Mouse (Mus musculus): ENCODE results near the gene Rhcg. TPM values are rescaled to one million over a fixed set of nuclear protein-coding genes. Genes with fewer than 3 reads are reported as not detected.

Gene Rhcg
- total RNA-seq, 4 experiments from 2014 or later: 0.15 TPM; not detected in 3

GRCm38 (mm10) chr7:79602006-79602405, 15.5 kb downstream of the Rhcg start:
- no peak for DNase-seq (ENCODE audit: low spot score in 2 of 2)

- no peak for DNase-seq (ENCODE audit: low spot score in 2 of 2)
These were observed 17.3 kb downstream of the Rhcg start for GRCm38 (mm10) chr7:79600122-79600521.

- peak in 1 of 2 experiments; percentile 17 for DNase-seq (ENCODE audit: low spot score in 2 of 2)
These were observed 22.6 kb downstream of the Rhcg start for GRCm38 (mm10) chr7:79594854-79595253.

- no peak for DNase-seq (ENCODE audit: low spot score in 2 of 2)
These were observed 25.4 kb downstream of the Rhcg start for GRCm38 (mm10) chr7:79591812-79592731.

GRCm38 (mm10) chr7:79590560-79591110, 26.8 kb downstream of the Rhcg start:
- no peak for DNase-seq (ENCODE audit: low spot score in 2 of 2)

- DNase-seq (ENCODE audit: low spot score in 2 of 2): no peak
These were observed 27.5 kb downstream of the Rhcg start for GRCm38 (mm10) chr7:79589763-79590559.

GRCm38 (mm10) chr7:79588284-79588683, 29.2 kb downstream of the Rhcg start:
- DNase-seq (ENCODE audit: low spot score in 2 of 2): no peak

- no peak for DNase-seq (ENCODE audit: low spot score in 2 of 2)
These were observed 38.6 kb downstream of the Rhcg start for GRCm38 (mm10) chr7:79578851-79579241.

- DNase-seq (ENCODE audit: low spot score in 2 of 2): no peak
These were observed 39.3 kb downstream of the Rhcg start for GRCm38 (mm10) chr7:79577931-79578850.

GRCm38 (mm10) chr7:79577096-79577874, 40.2 kb downstream of the Rhcg start:
- no peak for DNase-seq (ENCODE audit: low spot score in 2 of 2)

- DNase-seq (ENCODE audit: low spot score in 2 of 2): peak; percentile 16 to 21
These were observed 40.8 kb downstream of the Rhcg start for GRCm38 (mm10) chr7:79576659-79577058.

- DNase-seq (ENCODE audit: low spot score in 2 of 2): no peak
These were observed 45.2 kb downstream of the Rhcg start for GRCm38 (mm10) chr7:79572191-79572818.

- DNase-seq (ENCODE audit: low spot score in 2 of 2): no peak
These were observed 48.4 kb downstream of the Rhcg start for GRCm38 (mm10) chr7:79568937-79569535.

- no peak for DNase-seq (ENCODE audit: low spot score in 2 of 2)
These were observed 49.2 kb downstream of the Rhcg start for GRCm38 (mm10) chr7:79568212-79568611.

GRCm38 (mm10) chr7:79563675-79564074, 53.8 kb downstream of the Rhcg start:
- no peak for DNase-seq (ENCODE audit: low spot score in 2 of 2)

GRCm38 (mm10) chr7:79562385-79562784, 55.1 kb downstream of the Rhcg start:
- DNase-seq (ENCODE audit: low spot score in 2 of 2): no peak

- no peak for DNase-seq (ENCODE audit: low spot score in 2 of 2)
These were observed 58.8 kb downstream of the Rhcg start for GRCm38 (mm10) chr7:79558698-79559097.

GRCm38 (mm10) chr7:79557728-79558221, 59.7 kb downstream of the Rhcg start:
- DNase-seq (ENCODE audit: low spot score in 2 of 2): no peak

All from gastrocnemius, adult 8-10 months (tissue).